Mouse (Mus musculus) ovary, postnatal 10 days (tissue): ENCODE measurements around the gene Serpina3f.
"Not testable (repeated sequence)": the region's sequence is repeated elsewhere in the genome, so short reads cannot be mapped to it uniquely, and the experiment has no call there.

Experiments used
- DNase-seq: peaks from one replicate; pipeline ENCODE4 v3.0.0; 2022; ENCODE audit warnings: low spot score

Serpina3f gene

DNA sequence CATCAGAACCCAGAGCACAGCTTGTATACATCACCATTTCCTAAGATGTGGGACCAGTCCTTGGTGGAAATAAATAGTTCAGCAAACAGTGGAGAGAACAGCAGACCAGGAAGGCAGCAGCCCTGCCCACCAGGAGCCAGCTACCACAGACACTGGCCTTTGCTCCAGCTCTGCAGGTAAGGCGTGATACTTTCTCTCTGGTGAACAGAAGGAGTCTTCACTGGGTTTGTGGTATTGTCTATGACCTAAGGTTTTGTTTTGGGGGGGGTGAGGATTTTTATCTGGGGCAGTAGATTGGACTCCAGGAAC is at the start of gene Serpina3f:
Gene Serpina3f, plus strand, starts transcription at position 100 of the 309 bp plus-strand sequence.
- no peak for DNase-seq

- no peak for DNase-seq
Measured at GRCm38 (mm10) chr12:104174747-104175146, 39.6 kb upstream of the Serpina3f start.

DNA sequence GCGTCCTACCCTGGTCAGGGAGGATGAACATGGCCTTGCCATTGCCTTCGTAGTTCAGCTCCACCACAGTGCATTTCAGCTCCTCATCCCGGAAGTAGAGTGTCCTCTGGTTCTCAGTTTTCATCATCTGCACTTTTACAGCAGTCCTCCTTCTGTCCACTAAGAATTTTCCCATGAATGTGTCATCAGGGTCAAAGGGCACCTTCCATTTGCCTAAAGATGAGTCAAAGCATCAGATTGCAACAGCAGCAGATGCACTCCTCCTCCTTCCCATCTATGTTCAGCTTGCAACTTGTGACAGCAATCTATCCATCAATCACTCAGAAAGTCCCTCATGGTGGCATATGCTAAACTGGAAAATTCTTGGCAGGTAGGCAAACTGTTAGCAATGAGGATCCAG is 38.7 kb upstream of the Serpina3f start:
- no peak for DNase-seq

DNA sequence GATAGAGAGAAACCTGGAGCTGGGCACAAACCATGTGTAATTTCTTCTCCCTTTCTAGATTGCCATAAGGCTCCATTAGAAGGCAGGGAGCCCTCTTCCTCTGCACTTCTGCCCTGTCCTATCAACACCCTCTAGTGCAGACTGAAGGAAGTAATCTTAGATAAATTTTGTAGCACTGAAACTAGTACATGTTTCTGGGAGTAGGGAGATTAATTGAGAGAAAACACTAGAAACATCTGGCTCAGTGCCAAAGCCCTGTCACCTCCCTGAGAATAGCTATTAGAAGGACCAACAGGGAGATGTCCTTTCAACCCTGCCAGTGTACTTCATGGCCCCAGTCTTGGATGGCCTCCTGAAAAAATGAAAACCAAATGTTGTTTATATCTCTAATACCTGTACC is 35.8 kb upstream of the Serpina3f start:
- no peak for DNase-seq

DNA sequence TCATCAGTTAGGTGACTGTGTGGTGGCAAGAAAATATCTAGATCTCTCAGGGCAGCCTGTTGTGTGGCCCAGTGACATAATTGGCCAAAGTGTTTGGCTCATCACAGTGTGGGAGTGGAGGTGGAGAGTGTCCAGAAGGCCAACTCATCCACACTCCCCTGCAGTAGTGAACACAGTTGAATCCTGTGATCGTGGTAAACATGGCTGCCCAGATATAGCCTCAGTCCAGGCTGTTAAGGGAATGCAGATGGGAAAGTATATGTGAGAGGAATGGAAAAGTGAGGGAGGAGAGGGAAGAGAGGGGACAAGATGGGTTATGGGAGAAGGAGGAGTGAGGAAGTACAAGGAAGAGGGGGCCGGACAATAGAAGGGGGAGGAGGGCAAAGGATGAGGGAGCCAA is 35.4 kb upstream of the Serpina3f start:
- no peak for DNase-seq

DNA sequence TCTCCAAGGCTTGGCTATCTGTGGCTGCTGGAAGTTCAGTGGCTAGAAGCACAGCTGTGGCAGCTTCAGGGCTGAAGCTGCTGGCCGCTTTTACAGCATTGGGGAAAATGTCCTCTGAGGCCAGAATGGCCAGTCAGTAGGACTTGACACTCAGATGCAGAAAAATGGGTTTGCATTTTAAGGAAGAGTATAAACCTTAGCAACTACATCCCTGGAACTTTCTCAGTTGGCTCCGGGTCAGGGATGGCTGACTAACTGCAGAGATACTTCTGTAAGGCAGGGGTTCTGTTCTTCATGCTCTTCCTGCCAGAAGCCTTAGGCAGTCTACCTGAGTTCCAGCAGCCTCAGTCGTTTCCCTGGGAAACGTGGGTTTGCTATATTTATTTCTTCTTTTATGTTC is 29.3 kb upstream of the Serpina3f start:
- no peak for DNase-seq

DNA sequence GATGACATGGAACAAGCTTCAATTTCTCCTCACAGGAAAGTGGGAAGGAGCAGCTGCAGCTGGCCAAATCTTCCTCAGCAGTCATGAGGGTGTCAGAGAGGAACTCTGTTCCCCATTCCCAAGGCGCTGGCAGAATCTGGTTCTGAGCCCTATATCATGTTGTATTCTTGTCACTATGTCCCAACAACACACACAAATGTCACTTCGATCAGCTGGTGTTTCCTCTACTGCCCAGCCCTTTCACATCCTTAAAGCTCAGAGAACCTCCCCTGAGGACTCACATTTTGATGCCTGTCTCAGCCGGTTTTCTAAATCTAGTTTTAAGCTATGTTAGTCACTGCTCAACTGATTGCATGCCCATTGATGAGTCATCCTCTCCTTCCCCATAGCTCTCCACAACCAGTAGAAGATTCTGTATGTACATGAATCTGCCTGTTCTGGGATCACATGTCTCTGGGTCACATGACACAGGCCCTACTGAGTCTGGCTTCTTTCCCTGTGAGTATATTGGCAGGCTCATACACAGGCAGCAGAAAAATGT is 28.2 kb upstream of the Serpina3f start:
- DNase-seq: no peak

DNA sequence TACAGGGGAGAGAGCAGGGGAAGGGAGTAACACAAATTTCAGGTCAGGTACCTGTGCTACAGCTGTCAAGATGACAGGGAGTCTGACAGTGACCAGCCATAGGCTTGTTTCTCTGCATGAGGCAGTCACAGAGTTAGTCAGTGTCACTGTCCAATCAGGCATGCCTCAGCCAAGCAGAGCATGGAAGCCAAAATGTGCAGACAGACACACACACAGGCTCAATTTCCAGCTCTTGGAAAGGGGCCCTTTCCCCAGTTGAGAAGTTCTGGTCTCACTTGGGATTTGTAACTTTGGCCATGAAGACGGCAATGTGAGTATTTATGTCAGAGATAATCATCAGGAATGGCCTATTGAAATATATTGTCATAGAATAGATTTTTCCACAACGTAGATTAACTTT is 25.1 kb upstream of the Serpina3f start:
- DNase-seq: no peak

DNA sequence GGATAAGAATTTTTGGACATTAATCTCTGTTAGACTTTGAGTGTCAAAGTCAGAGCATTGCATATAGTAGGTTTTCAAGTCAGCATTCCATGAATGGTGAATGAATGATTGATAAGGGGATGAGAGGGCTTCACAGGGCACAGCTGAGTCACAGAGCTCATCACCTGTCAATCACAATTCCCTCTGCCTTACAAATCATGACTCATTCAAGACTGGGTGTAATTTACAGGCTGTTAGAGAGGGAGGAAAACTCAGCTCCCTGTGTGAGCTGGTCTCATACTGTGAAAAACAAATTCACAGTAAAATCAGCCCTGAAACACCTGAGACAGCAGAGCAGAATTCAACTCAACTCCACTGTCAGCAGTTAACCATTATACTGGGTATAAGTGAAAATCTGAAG is 23.5 kb upstream of the Serpina3f start:
- no peak for DNase-seq

DNA sequence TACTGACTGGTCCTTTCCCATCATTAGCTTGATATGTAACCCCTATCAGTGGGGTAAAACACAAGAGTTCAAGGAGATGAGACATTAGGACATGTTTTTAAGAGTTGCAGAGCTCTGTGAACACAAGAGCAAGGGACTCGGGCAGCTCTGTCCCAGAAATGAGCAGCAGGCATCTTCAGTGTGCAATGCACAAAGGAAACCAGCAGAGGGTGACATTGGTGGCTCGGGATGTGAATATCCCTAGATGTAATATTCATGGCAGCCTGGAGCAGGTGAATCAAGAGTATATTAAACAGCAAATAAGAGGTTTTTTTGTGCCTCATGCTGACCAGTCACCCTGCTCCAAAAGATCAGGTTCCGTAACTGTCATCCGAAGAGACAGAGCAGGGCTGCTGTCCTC is 5.2 kb upstream of the Serpina3f start:
- no peak for DNase-seq

- DNase-seq: no peak
Measured at GRCm38 (mm10) chr12:104209802-104210201, 4.5 kb upstream of the Serpina3f start.

DNA sequence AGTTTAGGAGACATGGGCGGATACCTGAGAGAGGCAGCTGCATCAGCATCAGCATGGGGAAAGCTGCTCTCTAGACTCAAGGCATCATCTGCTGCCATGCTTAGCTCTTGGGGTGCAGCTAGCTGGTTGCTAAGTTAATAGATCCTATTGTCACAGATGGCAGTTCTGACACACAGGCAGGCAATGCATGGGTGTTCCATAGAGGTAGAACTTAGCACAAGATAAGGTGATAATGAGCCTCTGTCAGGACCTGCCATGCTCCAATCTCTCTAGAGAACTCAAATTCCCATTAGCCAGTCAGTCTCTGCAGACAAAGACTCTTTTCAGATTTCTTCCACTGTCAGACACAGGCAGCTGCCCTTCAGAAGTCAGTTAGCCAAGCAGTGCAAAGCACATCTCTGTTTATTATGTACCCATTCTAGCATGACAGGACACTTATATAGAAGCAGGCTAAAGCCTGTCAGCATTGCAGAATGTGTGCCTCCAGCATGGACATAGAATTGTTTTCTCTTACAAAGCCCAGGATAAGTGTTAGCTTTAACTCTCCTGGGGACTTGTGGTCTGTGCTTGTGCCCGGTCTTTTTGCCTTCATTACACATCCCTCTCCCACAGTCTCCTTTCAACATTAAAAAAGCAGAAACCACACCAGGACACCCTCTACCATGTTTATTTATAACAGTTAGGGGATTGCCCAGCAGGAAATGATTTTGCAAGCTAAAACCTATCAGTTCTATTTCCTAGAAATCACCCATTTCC is 477 bp upstream of the Serpina3f start:
- no peak for DNase-seq

- no peak for DNase-seq
Measured at GRCm38 (mm10) chr12:104215249-104215648, 905 bp downstream of the Serpina3f start.

- no peak for DNase-seq
Measured at GRCm38 (mm10) chr12:104221616-104222015, 7.3 kb downstream of the Serpina3f start.

GRCm38 (mm10) chr12:104223690-104224089 is 9.3 kb downstream of the Serpina3f start:
- no peak for DNase-seq

DNA sequence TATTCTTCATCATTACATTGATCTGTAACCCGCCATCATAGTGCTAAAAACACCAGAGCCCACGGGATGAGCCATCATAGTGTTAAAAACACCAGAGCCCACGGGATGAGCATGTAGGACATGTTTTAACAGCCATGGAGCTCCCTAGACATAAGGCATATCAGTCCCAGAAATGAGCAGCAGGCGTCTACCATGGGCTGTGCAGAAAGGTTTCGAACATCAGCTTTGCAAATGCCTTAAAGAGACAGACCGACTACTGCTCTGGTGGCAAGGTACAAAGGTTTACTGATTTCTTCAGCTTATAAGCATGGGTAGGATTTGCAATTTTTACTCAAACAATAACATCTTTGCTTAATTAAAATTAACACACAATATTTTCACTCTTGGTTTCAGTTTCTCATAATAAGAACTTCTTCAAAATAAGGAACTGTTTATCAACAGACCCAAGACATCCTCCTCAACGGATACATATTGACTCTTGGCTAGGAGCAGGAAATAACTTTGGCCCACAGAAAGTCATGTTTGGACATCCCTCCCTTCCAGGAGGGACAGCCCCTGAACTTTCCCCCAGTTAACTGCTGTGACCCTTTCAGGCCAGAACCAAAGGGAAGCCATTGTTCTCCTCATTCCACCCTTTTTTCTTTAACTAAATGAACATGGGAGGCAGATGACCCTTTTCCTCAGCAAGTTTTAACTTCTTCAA is 10.4 kb downstream of the Serpina3f start:
- no peak for DNase-seq

DNA sequence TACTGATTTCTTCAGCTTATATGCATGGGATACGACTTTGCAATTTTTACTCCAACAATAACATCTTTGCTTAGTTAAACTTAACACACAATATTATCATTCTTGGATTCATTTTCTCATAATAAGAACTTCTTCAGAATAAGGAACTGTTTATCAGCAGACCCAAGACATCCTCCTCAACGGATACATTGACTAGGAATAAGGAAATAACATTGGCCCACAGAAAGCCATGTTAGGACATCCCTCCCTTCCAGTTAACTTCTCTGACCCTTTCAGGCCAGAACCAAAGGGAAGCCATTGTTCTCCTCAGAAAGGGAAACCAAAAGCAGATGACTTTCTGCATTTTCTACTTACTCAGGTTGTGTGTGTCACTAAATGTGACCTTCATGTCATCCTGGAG is 16.4 kb downstream of the Serpina3f start:
- DNase-seq: no peak

DNA sequence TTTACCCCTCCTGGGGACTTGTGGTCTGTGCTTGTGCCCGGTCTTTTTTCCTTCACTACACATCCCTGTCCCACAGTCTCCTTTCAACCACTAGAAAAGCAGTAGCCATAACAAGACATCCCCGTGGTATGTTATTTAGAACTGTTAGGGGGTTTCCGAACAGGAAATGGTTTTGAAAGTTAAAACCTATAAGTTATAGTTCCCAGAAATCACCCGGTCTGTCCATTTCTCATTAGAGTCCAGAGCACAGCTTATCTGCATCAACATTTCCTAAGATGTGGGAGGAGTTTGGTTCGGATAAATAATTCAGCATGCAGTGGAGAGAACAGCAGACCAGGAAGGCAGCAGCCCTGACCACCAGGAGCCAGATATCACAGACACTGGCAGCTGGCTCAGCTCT is 21.6 kb downstream of the Serpina3f start, which contains the start of gene Serpina3g:
Gene Serpina3g, plus strand, starts transcription at position 331 of the 400 bp plus-strand sequence.
- DNase-seq: no peak

DNA sequence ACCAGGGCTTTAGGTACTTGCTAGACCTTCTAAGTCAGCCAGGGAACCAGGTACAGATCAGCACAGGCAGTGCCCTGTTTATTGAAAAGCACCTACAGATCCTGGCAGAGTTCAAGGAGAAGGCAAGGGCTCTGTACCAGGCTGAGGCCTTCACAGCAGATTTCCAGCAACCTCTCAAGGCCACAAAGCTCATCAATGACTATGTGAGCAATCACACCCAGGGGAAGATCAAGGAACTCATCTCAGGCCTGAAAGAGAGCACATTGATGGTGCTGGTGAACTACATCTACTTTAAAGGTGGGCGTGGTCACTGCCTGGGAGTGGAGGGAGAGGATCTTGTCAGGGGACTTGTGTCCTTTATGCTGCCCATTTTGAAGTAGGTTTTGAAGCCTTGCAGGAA is 23.7 kb downstream of the Serpina3f start:
- DNase-seq: not testable (repeated sequence)

DNA sequence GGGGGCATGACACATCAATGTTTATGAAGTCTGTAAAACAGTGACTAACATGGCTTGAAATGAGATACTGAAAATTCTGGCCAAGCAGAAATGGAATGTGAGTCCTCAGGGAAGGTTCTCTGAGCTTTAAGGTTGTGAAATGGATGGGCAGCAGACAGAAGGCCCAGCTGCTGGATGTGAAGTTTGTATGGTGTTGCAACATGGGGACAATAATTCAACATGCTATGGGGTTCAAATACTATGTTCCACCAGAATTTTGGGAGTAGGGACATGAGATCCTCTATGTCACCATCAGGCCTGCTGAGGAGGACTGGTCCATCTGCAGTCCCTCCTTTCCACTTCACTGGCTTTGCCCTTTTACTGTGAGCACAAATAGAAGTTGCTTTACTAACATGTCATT is 29.0 kb downstream of the Serpina3f start:
- no peak for DNase-seq

DNA sequence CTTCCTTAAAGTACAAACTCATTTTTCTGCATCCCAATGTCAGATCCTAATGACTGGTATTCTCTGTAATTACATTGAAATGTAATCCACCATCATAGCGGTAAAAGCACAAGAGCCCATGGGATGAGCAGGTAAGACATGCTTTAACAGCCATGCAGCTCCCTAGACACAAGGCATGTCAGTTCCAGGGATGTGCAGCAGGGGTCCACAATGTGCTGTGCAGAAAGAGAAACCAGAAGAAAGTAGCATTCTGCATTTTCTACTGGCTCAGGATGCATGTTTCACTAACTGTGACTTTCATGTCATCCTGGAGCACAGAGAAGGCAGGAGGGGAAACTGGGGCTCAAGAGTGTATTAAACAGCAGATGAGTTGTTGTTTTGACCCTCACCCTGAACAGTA is 30.7 kb downstream of the Serpina3f start:
- DNase-seq: no peak

- DNase-seq: no peak
Measured at GRCm38 (mm10) chr12:104245595-104245994, 31.3 kb downstream of the Serpina3f start.

DNA sequence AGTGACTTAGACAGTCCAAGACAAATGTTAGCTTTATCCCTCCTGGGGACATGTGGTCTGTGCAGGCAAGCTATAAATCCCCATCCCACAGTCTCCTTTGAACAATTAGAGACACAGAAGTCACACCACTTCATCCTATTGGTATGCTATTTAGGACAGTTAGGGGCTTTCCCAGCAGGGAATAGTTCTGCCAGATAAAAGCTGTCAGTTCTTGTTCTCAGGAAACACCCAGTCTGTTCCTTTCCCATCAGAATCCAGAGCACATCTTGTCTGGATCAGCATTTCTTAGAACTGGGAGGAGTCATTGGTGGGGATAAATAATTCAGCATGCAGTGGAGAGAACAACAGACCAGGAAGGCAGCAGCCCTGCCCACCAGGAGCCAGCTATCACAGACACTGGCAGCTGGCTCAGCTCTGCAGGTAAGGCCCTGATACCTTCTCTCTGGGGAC is 33.2 kb downstream of the Serpina3f start:
- no peak for DNase-seq
